Mouse (Mus musculus) embryonic facial prominence, embryonic 13.5 days (tissue): ENCODE results near the gene Sigirr. TPM values are rescaled to one million over a fixed set of nuclear protein-coding genes. Genes with fewer than 3 reads are reported as not detected.

ENCODE experiments used
- ATAC-seq: fragments of 200-750 bp; cut with Nextera tagmentation; 2 replicates; pipeline ENCODE4 v1.8.0; 2017; ENCODE audit warnings: low read depth; ENCODE audit not compliant: insufficient number of reproducible peaks, insufficient read depth, low FRiP score, low TSS enrichment
- H3K27ac ChIP-seq: fragments of 300-500 bp; sonication (generic); 2 replicates; pipeline ENCODE4 v1.5.1; 2015; ENCODE audit warnings: moderate library complexity, mild to moderate bottlenecking, inconsistent platforms
- H3K27me3 ChIP-seq: fragments of 300-500 bp; sonication (generic); 2 replicates; pipeline ENCODE4 v1.6.1; 2015; ENCODE audit warnings: mild to moderate bottlenecking, inconsistent platforms
- H3K36me3 ChIP-seq: fragments of 300-500 bp; sonication (generic); 2 replicates; pipeline ENCODE4 v1.6.1; 2015; ENCODE audit warnings: mild to moderate bottlenecking, inconsistent platforms
- H3K4me1 ChIP-seq: fragments of 300-500 bp; sonication (generic); 2 replicates; pipeline ENCODE4 v1.6.1; 2015; ENCODE audit warnings: inconsistent platforms
- H3K4me2 ChIP-seq: fragments of 300-500 bp; sonication (generic); 2 replicates; pipeline ENCODE4 v1.6.1; 2015; ENCODE audit warnings: moderate library complexity, mild to moderate bottlenecking, inconsistent platforms
- H3K4me3 ChIP-seq: fragments of 300-500 bp; sonication (generic); 2 replicates; pipeline ENCODE4 v1.5.1; 2015; ENCODE audit warnings: mild to moderate bottlenecking, inconsistent platforms
- H3K9ac ChIP-seq: fragments of 300-500 bp; sonication (generic); 2 replicates; pipeline ENCODE4 v1.6.1; 2015; ENCODE audit warnings: mild to moderate bottlenecking, inconsistent platforms
- H3K9me3 ChIP-seq: fragments of 300-500 bp; sonication (generic); 2 replicates; pipeline ENCODE4 v1.6.1; 2016; ENCODE audit warnings: inconsistent platforms
- WGBS: fragments of 180-500 bp; shearing (Covaris S2); methylation state at CpG from one replicate; pipeline ENCODE4 v1.1.7; 2015; ENCODE audit warnings: mixed read lengths; 5-methylcytosine and 5-hydroxymethylcytosine counted together
- polyA plus RNA-seq: library from polyadenylated mRNA; unstranded; fragments of >200 nt; fragmentation: Nextera tagmentation; extraction: Ambion mirVana; gene quantifications from 2 replicates; pipeline ENCODE4 v1.2.1, GENCODE M21; 2015

Sigirr gene
- polyA plus RNA-seq, 1 experiment from 2014 or later, result 3.8 TPM

- no peak overlapping the region for H3K4me3 ChIP-seq
- H3K4me1 ChIP-seq, result peaks cover 13% of the 10 kb centered on the region
- no peaks in the 10 kb centered on the region for H3K36me3 ChIP-seq
- H3K9me3 ChIP-seq, result no peaks in the 10 kb centered on the region
- no peak overlapping the region for H3K9ac ChIP-seq
- no peak overlapping the region for H3K27ac ChIP-seq
- H3K27me3 ChIP-seq, result peaks cover 27% of the 10 kb centered on the region
- WGBS, result 54% methylated on average over 15 of the region's 15 CpGs
- ATAC-seq, result no peak
- H3K4me2 ChIP-seq, result no peak overlapping the region
Measured at GRCm38 (mm10) chr7:141094487-141095205, 5.7 kb downstream of the Sigirr start.

- peaks cover 27% of the 10 kb centered on the region for H3K27me3 ChIP-seq
- no peak overlapping the region for H3K9ac ChIP-seq
- no peak overlapping the region for H3K27ac ChIP-seq
- H3K9me3 ChIP-seq, result no peaks in the 10 kb centered on the region
- H3K36me3 ChIP-seq, result no peaks in the 10 kb centered on the region
- WGBS, result 89% methylated on average over 6 of the region's 6 CpGs
- H3K4me3 ChIP-seq, result no peak overlapping the region
- H3K4me1 ChIP-seq, result peaks cover 10% of the 10 kb centered on the region
- H3K4me2 ChIP-seq, result no peak overlapping the region
- ATAC-seq, result no peak
Measured at GRCm38 (mm10) chr7:141093950-141094349, 6.4 kb downstream of the Sigirr start.

GRCm38 (mm10) chr7:141092051-141092735 lies 8.2 kb downstream of the Sigirr start:
- H3K36me3 ChIP-seq, result no peaks in the 10 kb centered on the region
- ATAC-seq, result peak; percentile 70; the same call in 1 of the 2 replicates
- peak overlapping the region; percentile 44; the same call in 1 of the 2 replicates for H3K9ac ChIP-seq
- H3K9me3 ChIP-seq, result no peaks in the 10 kb centered on the region
- H3K27me3 ChIP-seq, result peaks cover 32% of the 10 kb centered on the region
- H3K27ac ChIP-seq, result no peak overlapping the region
- peaks cover 17% of the 10 kb centered on the region for H3K4me1 ChIP-seq
- 7% methylated on average over 37 of the region's 37 CpGs for WGBS
- H3K4me3 ChIP-seq, result peak overlapping the region; percentile 29
- peak overlapping the region; percentile 53 for H3K4me2 ChIP-seq

- Histone ChIP-seq H3K9ac (no peak overlapping the region), H3K27me3 (peaks cover 32% of the 10 kb centered on the region), H3K4me3 (no peak overlapping the region), H3K4me1 (peaks cover 17% of the 10 kb centered on the region), H3K4me2 (no peak overlapping the region), H3K27ac (no peak overlapping the region), H3K9me3 (no peaks in the 10 kb centered on the region), H3K36me3 (no peaks in the 10 kb centered on the region)
- WGBS, result 62% methylated on average over 8 of the region's 8 CpGs
- ATAC-seq, result no peak
Measured at GRCm38 (mm10) chr7:141090228-141090627, 10.1 kb downstream of the Sigirr start.

GRCm38 (mm10) chr7:141088473-141088872 lies 11.9 kb downstream of the Sigirr start:
- 0 out of 2 replicates have a peak overlapping the region, but pooled peaks have one; percentile 32 for H3K9ac ChIP-seq

GRCm38 (mm10) chr7:141087894-141088293 lies 12.5 kb downstream of the Sigirr start:
- Histone ChIP-seq H3K36me3 (peaks cover 3% of the 10 kb centered on the region), H3K9ac (no peak overlapping the region), H3K4me2 (no peak overlapping the region), H3K9me3 (no peaks in the 10 kb centered on the region), H3K27ac (no peak overlapping the region), H3K4me3 (no peak overlapping the region), H3K4me1 (peaks cover 17% of the 10 kb centered on the region), H3K27me3 (peaks cover 32% of the 10 kb centered on the region)
- no peak for ATAC-seq
- WGBS, result 41% methylated on average over 8 of the region's 8 CpGs

More at GRCm38 (mm10) chr7:141088473-141088872, 11.9 kb downstream of the Sigirr start:
- WGBS, result 23% methylated on average over 18 of the region's 18 CpGs
- Histone ChIP-seq H3K4me1 (peaks cover 17% of the 10 kb centered on the region), H3K4me3 (peak overlapping the region; percentile 9; the same call in 1 of the 2 replicates), H3K27ac (no peak overlapping the region), H3K36me3 (no peaks in the 10 kb centered on the region), H3K4me2 (0 out of 2 replicates have a peak overlapping the region, but pooled peaks have one; percentile 14), H3K9me3 (no peaks in the 10 kb centered on the region), H3K27me3 (peaks cover 32% of the 10 kb centered on the region)
- no peak for ATAC-seq

- Histone ChIP-seq H3K9ac (peak overlapping the region; percentile 62), H3K4me1 (no peaks in the 10 kb centered on the region; the same call in 1 of the 2 replicates), H3K9me3 (no peaks in the 10 kb centered on the region), H3K27ac (peak overlapping the region; percentile 68), H3K36me3 (peaks cover 9% of the 10 kb centered on the region), H3K4me2 (peak overlapping the region; percentile 49), H3K27me3 (peaks cover 11% of the 10 kb centered on the region; the same call in 1 of the 2 replicates), H3K4me3 (peak overlapping the region; percentile 38)
- WGBS, result 19% methylated on average over 34 of the region's 34 CpGs
- ATAC-seq, result no peak; the same call in 1 of the 2 replicates
Measured at GRCm38 (mm10) chr7:141079481-141080449, 20.6 kb downstream of the Sigirr start.

GRCm38 (mm10) chr7:141078876-141079275 lies 21.5 kb downstream of the Sigirr start:
- Histone ChIP-seq H3K4me3 (no peak overlapping the region), H3K36me3 (peaks cover 9% of the 10 kb centered on the region), H3K9me3 (no peaks in the 10 kb centered on the region), H3K4me2 (peak overlapping the region; percentile 49), H3K27me3 (peaks cover 11% of the 10 kb centered on the region; the same call in 1 of the 2 replicates), H3K4me1 (no peaks in the 10 kb centered on the region; the same call in 1 of the 2 replicates), H3K9ac (no peak overlapping the region), H3K27ac (peak overlapping the region; percentile 68; the same call in 1 of the 2 replicates)
- no peak for ATAC-seq
- 62% methylated on average over 4 of the region's 4 CpGs for WGBS

- Histone ChIP-seq H3K9ac (no peak within 1 kb of the TSS), H3K4me2 (peak within 1 kb of the TSS; percentile 49), H3K27me3 (peaks cover 11% of the 10 kb centered on the region; the same call in 1 of the 2 replicates), H3K36me3 (peaks cover 5% of the 10 kb centered on the region), H3K9me3 (no peaks in the 10 kb centered on the region), H3K4me3 (no peak within 1 kb of the TSS), H3K4me1 (no peaks in the 10 kb centered on the region; the same call in 1 of the 2 replicates), H3K27ac (peak within 1 kb of the TSS; percentile 68; the same call in 1 of the 2 replicates)
- ATAC-seq, result no peak
- 84% methylated on average over 15 of the region's 15 CpGs for WGBS
Measured at GRCm38 (mm10) chr7:141077841-141078240, 22.5 kb downstream of the Sigirr start, which contains the start of gene Pkp3. Gene Pkp3, plus strand, starts transcription at chr7:141078218.

- H3K27ac ChIP-seq, result no peak overlapping the region
- 83% methylated on average over 4 of the region's 4 CpGs for WGBS
- ATAC-seq, result no peak
- peaks cover 26% of the 10 kb centered on the region for H3K27me3 ChIP-seq
- no peak overlapping the region for H3K9ac ChIP-seq
- H3K4me2 ChIP-seq, result no peak overlapping the region
- peaks cover 2% of the 10 kb centered on the region; the same call in 1 of the 2 replicates for H3K36me3 ChIP-seq
- H3K9me3 ChIP-seq, result no peaks in the 10 kb centered on the region
- peaks cover 26% of the 10 kb centered on the region for H3K4me1 ChIP-seq
- H3K4me3 ChIP-seq, result no peak overlapping the region
Measured at GRCm38 (mm10) chr7:141073782-141074181, 26.6 kb downstream of the Sigirr start.
